Mouse (Mus musculus): ENCODE measurements around the gene Nt5m.

DNA sequence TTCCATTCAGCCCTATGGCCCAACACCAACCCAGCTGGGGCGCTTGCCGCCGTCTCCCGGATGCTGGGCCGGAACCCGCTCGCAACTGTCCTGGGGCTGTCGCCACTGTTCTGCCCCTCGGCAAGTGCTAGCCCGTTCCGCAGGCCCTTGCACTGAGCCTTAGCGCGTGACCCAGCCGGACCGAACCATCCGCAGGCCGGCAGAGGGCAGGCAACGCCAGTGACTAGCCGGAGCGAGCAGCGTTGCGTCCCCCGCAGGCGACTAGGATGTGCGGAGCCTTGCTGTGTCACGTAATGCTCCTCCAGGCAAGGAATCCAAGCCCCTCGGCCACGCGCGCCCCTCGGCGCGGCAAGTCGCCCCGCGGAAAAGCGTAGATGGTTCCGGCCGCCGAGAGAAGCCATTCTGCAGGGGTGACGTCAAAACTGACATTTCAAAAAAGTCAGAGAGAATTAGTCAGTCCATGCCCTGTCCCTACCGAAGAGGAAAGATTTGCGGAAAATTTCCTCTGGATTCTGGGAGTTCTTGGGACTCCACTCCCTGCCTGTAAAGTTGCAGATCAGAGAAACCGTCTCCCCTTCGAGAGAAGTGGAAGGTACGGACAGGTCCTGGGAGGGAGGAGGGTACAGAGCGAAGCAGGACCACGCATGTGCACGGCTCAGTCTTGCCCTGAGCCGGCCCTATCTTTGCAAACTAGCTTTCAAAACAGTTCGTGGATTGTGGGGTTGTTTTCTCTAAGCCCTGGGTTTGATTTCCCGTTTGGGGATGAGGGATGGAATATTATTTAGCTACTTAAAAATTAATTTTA is 29.4 kb upstream of the Nt5m start, which contains the start of gene Flcn:
- TF ChIP-seq CTCF (IDR thresholded peaks at IDR 0.05; ENCODE audit: low read depth, low read length) (no peak), POLR2AphosphoS5 (IDR thresholded peaks at IDR 0.05; ENCODE audit: insufficient replicate concordance, low read depth, low read length) (peak; percentile 52; the same call in 1 of the 2 replicates), GATA1 (IDR thresholded peaks at IDR 0.05; ENCODE audit: borderline replicate concordance, low read length) (no peak), TAL1 (conservative IDR thresholded peaks at IDR 0.05; ENCODE audit: low read depth, low read length) (no peak)

All from G1E (cell line).